Mouse (Mus musculus) neutrophil, adult 83 days (primary cell): Measurements from ENCODE around the gene Olfr881. TPM values are rescaled to one million over a fixed set of nuclear protein-coding genes. Genes with fewer than 3 reads are reported as not detected.

Experiments used
- total RNA-seq, 2 experiments: library from RNA; stranded (reverse); gene quantifications; one replicate each; pipeline ENCODE4 v1.2.4; 2023

The Olfr881 gene
- not detected for total RNA-seq

DNA sequence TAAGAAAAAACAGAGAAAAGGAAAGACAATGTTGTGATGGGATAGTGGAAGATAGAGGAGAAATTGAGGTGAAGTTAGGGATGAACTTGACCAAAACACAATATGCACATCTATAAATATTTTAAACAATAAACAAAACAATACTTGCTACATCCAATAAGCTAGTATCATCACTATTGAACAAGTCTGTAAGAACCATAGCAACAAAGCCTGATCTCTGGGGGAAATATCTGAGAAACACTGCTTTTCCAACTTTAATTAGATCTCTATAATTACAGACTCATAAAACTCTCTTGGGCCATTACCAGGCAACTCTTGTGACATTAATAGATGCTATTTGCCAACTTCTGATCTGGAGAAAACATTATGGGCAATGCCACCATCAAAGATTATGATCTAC is at the start of gene Olfr881:
Gene Olfr881, plus strand, starts transcription at position 301 of the 400 bp plus-strand sequence.

DNA sequence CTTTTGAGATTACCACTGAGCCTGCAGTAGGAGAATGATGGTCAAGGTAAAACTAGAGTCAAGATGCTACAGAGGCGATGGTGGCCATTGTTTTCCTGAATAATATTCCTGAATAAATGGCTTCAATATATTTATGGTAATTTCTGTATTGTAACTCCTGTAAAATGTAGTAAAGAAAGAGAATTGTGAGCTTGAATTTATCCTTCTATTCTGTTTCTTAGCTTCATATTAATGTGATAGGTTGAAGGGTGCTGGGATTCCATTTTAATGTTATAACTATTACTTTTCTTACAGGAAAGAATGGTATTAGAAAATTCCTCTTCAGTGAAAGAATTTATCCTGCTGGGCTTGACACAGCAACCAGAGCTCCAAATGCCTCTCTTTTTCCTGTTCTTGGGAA is 33.9 kb downstream of the Olfr881 start, which contains the start of gene Olfr883:
Gene Olfr883, plus strand, starts transcription at position 301 of the 400 bp plus-strand sequence.

Other genes with a start within 250 kb of the Olfr881 start
- gene Olfr874, start 246.7 kb upstream of the Olfr881 start, total RNA-seq, result not detected
- gene Olfr875, start 220.0 kb upstream of the Olfr881 start, total RNA-seq, result not detected
- not detected for gene Olfr876, start 188.8 kb upstream of the Olfr881 start, total RNA-seq
- gene Olfr877, start 137.6 kb upstream of the Olfr881 start, total RNA-seq, result not detected
- gene Olfr145, start 95.1 kb upstream of the Olfr881 start, total RNA-seq, result not detected
- not detected for gene Olfr878, start 74.0 kb upstream of the Olfr881 start, total RNA-seq
- gene Olfr883, start 34.0 kb downstream of the Olfr881 start, total RNA-seq, result not detected
- not detected for gene Olfr884, start 54.7 kb downstream of the Olfr881 start, total RNA-seq
- gene Olfr885, start 69.5 kb downstream of the Olfr881 start, total RNA-seq, result not detected
- gene Olfr887, start 92.2 kb downstream of the Olfr881 start, total RNA-seq, result not detected
- not detected for gene Olfr888, start 116.3 kb downstream of the Olfr881 start, total RNA-seq
- gene Olfr889, start 123.4 kb downstream of the Olfr881 start, total RNA-seq, result under 1 TPM in 1 of 2 experiments, not detected in 1; 0.07 TPM
- not detected for gene Olfr890, start 150.7 kb downstream of the Olfr881 start, total RNA-seq
- gene Olfr891, start 189.0 kb downstream of the Olfr881 start, total RNA-seq, result not detected
- gene Olfr893, start 216.5 kb downstream of the Olfr881 start, total RNA-seq, result not detected
- not detected for gene Olfr894, start 226.2 kb downstream of the Olfr881 start, total RNA-seq